Mouse (Mus musculus) liver, embryonic 14.5 days (tissue): ENCODE measurements around the gene Frmd4a.

ENCODE experiments used
- CTCF ChIP-seq: IDR thresholded peaks from 2 replicates; pipeline ENCODE4 v1.5.1; 2016; ENCODE audit warnings: antibody characterized with exemption, low read depth, control low read depth
- EP300 ChIP-seq: IDR thresholded peaks from 2 replicates; pipeline ENCODE4 v1.6.1; 2016; ENCODE audit warnings: antibody characterized with exemption, low read depth

GRCm38 (mm10) chr2:4159574-4160203, 142.2 kb downstream of the Frmd4a start:
- peak; percentile 50 for TF ChIP-seq CTCF
- TF ChIP-seq EP300 = no peak
